Mouse (Mus musculus) hindbrain, embryonic 15.5 days (tissue): Measurements from ENCODE around the gene St7. TPM values are rescaled to one million over a fixed set of nuclear protein-coding genes. Genes with fewer than 3 reads are reported as not detected.

Experiments
- ATAC-seq: fragments of 200-750 bp; cut with Nextera tagmentation; 2 replicates; pipeline ENCODE4 v1.8.0; 2017; ENCODE audit warnings: low read depth, moderate number of reproducible peaks, moderate TSS enrichment; ENCODE audit not compliant: low FRiP score
- H3K27ac ChIP-seq: fragments of 300-500 bp; sonication (generic); replicated peaks from 2 replicates; pipeline ENCODE4 v1.5.1; 2015; ENCODE audit warnings: mild to moderate bottlenecking, inconsistent platforms
- H3K27me3 ChIP-seq: fragments of 300-500 bp; sonication (generic); 2 replicates; pipeline ENCODE4 v1.6.1; 2015; ENCODE audit warnings: control low read depth, inconsistent platforms
- H3K36me3 ChIP-seq: fragments of 300-500 bp; sonication (generic); 2 replicates; pipeline ENCODE4 v1.6.1; 2015; ENCODE audit warnings: control low read depth, inconsistent platforms
- H3K4me1 ChIP-seq: fragments of 300-500 bp; sonication (generic); replicated peaks from 2 replicates; pipeline ENCODE4 v1.6.1; 2015; ENCODE audit warnings: control low read depth, inconsistent platforms
- H3K4me2 ChIP-seq: fragments of 300-500 bp; sonication (generic); 2 replicates; pipeline ENCODE4 v1.6.1; 2015; ENCODE audit warnings: moderate library complexity, mild to moderate bottlenecking, inconsistent platforms
- H3K4me3 ChIP-seq: fragments of 300-500 bp; sonication (generic); 2 replicates; pipeline ENCODE4 v1.5.1; 2015; ENCODE audit warnings: mild to moderate bottlenecking, inconsistent platforms
- H3K9ac ChIP-seq: fragments of 300-500 bp; sonication (generic); 2 replicates; pipeline ENCODE4 v1.6.1; 2015; ENCODE audit warnings: inconsistent platforms
- H3K9me3 ChIP-seq: fragments of 300-500 bp; sonication (generic); 2 replicates; pipeline ENCODE4 v1.6.1; 2016; ENCODE audit warnings: control low read depth, inconsistent platforms
- WGBS: fragments of 180-500 bp; shearing (Covaris S2); methylation state at CpG from one replicate; pipeline ENCODE4 v1.1.7; 2015; 5-methylcytosine and 5-hydroxymethylcytosine counted together
- polyA plus RNA-seq: library from polyadenylated mRNA; unstranded; fragments of >200 nt; fragmentation: Nextera tagmentation; extraction: Ambion mirVana; gene quantifications from 2 replicates; pipeline ENCODE4 v1.2.1, GENCODE M21; 2015

The St7 gene
- polyA plus RNA-seq, 1 experiment from 2014 or later: 54.8 TPM

DNA sequence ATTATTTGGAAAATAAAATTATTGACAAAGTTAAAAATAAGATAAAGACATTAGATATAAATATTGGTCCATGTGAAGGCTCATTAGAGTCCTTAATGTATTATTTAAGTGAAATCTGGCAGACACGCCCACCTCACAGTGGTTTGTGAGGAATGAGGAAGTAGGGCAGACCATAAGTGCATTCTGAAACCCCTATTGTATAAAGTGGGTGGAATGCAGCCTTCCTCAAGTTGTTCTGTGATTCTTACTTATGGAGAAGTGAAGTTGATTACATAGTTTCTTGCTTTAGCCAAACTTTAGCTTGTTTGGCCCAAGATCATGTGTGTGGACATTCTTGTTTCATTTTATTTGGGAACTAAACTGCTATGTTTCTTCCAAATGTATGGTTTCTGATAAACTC lies 144.9 kb downstream of the St7 start:
- 79% methylated on average over 1 of the region's 1 CpGs for WGBS

DNA sequence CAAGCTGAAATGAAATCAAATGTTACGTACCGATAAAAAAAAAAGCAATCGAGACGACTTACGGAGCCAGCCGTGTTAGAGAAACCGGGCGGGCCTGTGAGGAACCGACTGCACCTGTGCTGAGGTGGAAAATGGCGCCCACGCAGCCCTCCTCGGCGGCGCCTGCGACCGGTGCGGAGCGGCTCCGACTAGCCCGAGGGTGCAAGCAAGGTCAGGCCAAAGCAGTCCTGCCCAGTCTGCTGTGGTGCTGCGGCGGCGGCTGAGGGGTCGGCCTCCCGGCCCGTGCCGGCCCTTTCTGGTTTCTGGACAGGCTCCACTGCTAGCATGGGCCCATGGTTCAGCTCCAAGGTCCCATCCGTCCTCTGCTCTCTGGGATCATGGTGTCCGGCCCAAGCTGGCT lies 147.7 kb downstream of the St7 start:
- no peaks in the 10 kb centered on the region for H3K4me1 ChIP-seq
- ATAC-seq: no peak
- 75% methylated on average over 28 of the region's 29 CpGs for WGBS
- peaks cover 4% of the 10 kb centered on the region; the same call in 1 of the 2 replicates for H3K36me3 ChIP-seq
- H3K4me2 ChIP-seq: no peak overlapping the region
- no peak overlapping the region for H3K4me3 ChIP-seq
- no peak overlapping the region for H3K9ac ChIP-seq
- H3K27ac ChIP-seq: no peak overlapping the region
- no peaks in the 10 kb centered on the region for H3K9me3 ChIP-seq
- H3K27me3 ChIP-seq: no peaks in the 10 kb centered on the region

More for the DNA sequence above, 144.9 kb downstream of the St7 start:
- Histone ChIP-seq H3K9ac (no peak overlapping the region), H3K4me2 (no peak overlapping the region), H3K27me3 (no peaks in the 10 kb centered on the region), H3K27ac (no peak overlapping the region), H3K4me3 (no peak overlapping the region), H3K4me1 (no peaks in the 10 kb centered on the region), H3K9me3 (no peaks in the 10 kb centered on the region), H3K36me3 (peaks cover 8% of the 10 kb centered on the region; the same call in 1 of the 2 replicates)
- no peak for ATAC-seq

GRCm38 (mm10) chr6:17842759-17843158 lies 150.0 kb downstream of the St7 start:
- H3K27ac ChIP-seq: no peak overlapping the region
- no peaks in the 10 kb centered on the region for H3K4me1 ChIP-seq
- WGBS: 39% methylated on average over 3 of the region's 3 CpGs
- H3K9me3 ChIP-seq: no peaks in the 10 kb centered on the region
- no peak overlapping the region for H3K4me2 ChIP-seq
- H3K4me3 ChIP-seq: no peak overlapping the region
- H3K36me3 ChIP-seq: peaks cover 11% of the 10 kb centered on the region
- no peak overlapping the region for H3K9ac ChIP-seq
- H3K27me3 ChIP-seq: no peaks in the 10 kb centered on the region
- no peak for ATAC-seq

DNA sequence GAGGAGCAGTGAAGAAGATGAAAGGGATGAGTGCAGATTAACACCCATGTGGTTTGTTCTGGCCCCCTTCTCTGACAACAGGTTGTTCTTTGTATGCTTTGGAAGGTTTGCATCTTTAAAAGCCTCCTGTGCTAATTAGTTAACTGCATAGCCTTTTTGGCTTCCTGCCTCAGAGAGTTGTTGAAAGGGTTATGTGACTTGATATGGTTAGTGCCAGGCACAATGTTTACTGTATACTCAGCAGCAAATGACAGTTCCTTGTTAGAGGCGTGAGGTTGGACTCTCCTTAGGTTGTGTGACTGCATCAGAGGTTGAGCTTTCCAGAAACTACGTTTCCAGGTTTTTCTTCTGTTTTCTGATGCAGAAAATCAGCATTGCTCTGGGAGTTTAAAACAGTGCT lies 158.6 kb downstream of the St7 start:
- ATAC-seq: no peak

DNA sequence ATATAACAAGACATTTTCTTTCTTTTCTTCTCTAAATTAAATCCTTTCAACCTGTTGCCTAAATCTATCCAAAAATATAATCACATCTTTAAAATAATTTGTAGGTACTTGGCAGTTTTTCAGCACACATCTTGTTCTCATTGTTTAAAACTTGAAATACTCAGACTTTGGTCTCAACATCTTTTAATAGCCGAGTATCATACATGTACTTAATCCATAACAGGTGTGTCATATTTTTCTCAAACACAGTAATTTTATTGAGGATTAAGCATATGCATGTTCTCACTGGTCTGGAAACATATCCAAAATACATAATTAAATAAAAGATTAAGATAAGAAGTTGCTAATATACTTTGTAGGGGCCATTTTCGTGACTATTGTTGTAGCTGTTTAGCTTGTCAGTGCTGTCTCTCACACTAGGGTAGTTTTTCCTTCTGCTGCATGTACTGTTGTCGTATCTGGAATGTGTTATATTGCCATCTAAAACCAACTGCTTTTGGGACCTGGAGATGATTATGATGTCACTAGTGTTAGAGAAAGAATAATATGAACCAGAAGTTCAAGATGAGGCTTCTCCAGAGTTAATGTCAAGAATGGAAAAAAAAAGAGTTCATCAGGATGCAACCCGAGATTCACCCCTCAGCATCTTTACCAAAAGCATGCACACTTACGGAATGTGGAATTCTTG lies 161.0 kb downstream of the St7 start:
- Histone ChIP-seq H3K27ac (no peak overlapping the region), H3K9ac (no peak overlapping the region), H3K36me3 (peaks cover 17% of the 10 kb centered on the region), H3K4me3 (no peak overlapping the region), H3K27me3 (no peaks in the 10 kb centered on the region), H3K4me1 (no peaks in the 10 kb centered on the region), H3K4me2 (no peak overlapping the region), H3K9me3 (no peaks in the 10 kb centered on the region)
- no peak for ATAC-seq
- 88% methylated on average over 5 of the region's 5 CpGs for WGBS

More for the DNA sequence above, 158.6 kb downstream of the St7 start:
- 76% methylated on average over 2 of the region's 2 CpGs for WGBS
- Histone ChIP-seq H3K4me2 (no peak overlapping the region), H3K36me3 (peaks cover 20% of the 10 kb centered on the region), H3K4me3 (no peak overlapping the region), H3K27ac (no peak overlapping the region), H3K9ac (no peak overlapping the region), H3K9me3 (no peaks in the 10 kb centered on the region), H3K27me3 (no peaks in the 10 kb centered on the region), H3K4me1 (no peaks in the 10 kb centered on the region)

GRCm38 (mm10) chr6:17855616-17856015 lies 162.9 kb downstream of the St7 start:
- 94% methylated on average over 2 of the region's 2 CpGs for WGBS
- ATAC-seq: no peak

GRCm38 (mm10) chr6:17859564-17859963 lies 166.8 kb downstream of the St7 start:
- no peaks in the 10 kb centered on the region for H3K9me3 ChIP-seq
- H3K4me3 ChIP-seq: no peak overlapping the region
- 92% methylated on average over 1 of the region's 1 CpGs for WGBS
- no peak overlapping the region for H3K9ac ChIP-seq
- H3K4me2 ChIP-seq: no peak overlapping the region
- no peaks in the 10 kb centered on the region for H3K27me3 ChIP-seq
- no peak overlapping the region for H3K27ac ChIP-seq
- ATAC-seq: no peak
- peaks cover 24% of the 10 kb centered on the region for H3K36me3 ChIP-seq
- H3K4me1 ChIP-seq: no peaks in the 10 kb centered on the region

More at GRCm38 (mm10) chr6:17855616-17856015, 162.9 kb downstream of the St7 start:
- H3K4me2 ChIP-seq: no peak overlapping the region
- no peaks in the 10 kb centered on the region for H3K4me1 ChIP-seq
- H3K4me3 ChIP-seq: no peak overlapping the region
- no peaks in the 10 kb centered on the region for H3K9me3 ChIP-seq
- no peak overlapping the region for H3K9ac ChIP-seq
- H3K27ac ChIP-seq: no peak overlapping the region
- H3K36me3 ChIP-seq: peaks cover 22% of the 10 kb centered on the region
- no peaks in the 10 kb centered on the region for H3K27me3 ChIP-seq

DNA sequence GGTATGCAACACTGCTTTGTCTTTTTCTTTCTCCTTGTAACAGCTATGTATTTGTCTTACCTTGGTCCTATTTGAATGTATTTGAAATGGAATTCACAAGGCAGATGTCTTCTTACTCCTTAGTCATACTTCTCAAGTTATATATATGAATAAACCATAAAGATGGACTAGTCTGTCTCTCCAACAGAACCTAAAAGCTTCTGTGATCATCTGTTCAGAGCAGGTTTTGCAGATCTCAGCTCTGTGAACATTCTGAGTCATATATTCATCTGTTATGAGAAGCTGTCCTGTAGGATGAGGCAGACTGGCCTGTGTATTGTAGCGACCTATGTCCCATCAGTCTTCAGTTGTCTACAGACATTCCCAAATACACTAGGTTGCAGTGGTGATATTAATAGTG lies 167.7 kb downstream of the St7 start:
- no peak overlapping the region for H3K27ac ChIP-seq
- H3K4me3 ChIP-seq: no peak overlapping the region
- H3K9ac ChIP-seq: no peak overlapping the region
- H3K36me3 ChIP-seq: peaks cover 21% of the 10 kb centered on the region; the same call in 1 of the 2 replicates
- no peak overlapping the region for H3K4me2 ChIP-seq
- 89% methylated on average over 1 of the region's 1 CpGs for WGBS
- no peaks in the 10 kb centered on the region for H3K9me3 ChIP-seq
- ATAC-seq: no peak
- H3K4me1 ChIP-seq: no peaks in the 10 kb centered on the region
- H3K27me3 ChIP-seq: no peaks in the 10 kb centered on the region

- no peak overlapping the region for H3K4me2 ChIP-seq
- no peak overlapping the region for H3K9ac ChIP-seq
- H3K27ac ChIP-seq: no peak overlapping the region
- 54% methylated on average over 1 of the region's 1 CpGs for WGBS
- peaks cover 26% of the 10 kb centered on the region for H3K36me3 ChIP-seq
- no peaks in the 10 kb centered on the region for H3K27me3 ChIP-seq
- no peaks in the 10 kb centered on the region for H3K9me3 ChIP-seq
- ATAC-seq: no peak
- 0 out of 2 replicates have a peak, but pooled peaks cover 3% of the 10 kb centered on the region for H3K4me1 ChIP-seq
- H3K4me3 ChIP-seq: no peak overlapping the region
Measured at GRCm38 (mm10) chr6:17867796-17868195, 175.1 kb downstream of the St7 start.

- Histone ChIP-seq H3K4me2 (no peak overlapping the region), H3K36me3 (peaks cover 21% of the 10 kb centered on the region), H3K27ac (no peak overlapping the region), H3K4me3 (no peak overlapping the region), H3K9ac (no peak overlapping the region), H3K4me1 (peaks cover 17% of the 10 kb centered on the region), H3K27me3 (no peaks in the 10 kb centered on the region), H3K9me3 (no peaks in the 10 kb centered on the region)
- ATAC-seq: no peak
- 83% methylated on average over 3 of the region's 3 CpGs for WGBS
Measured at GRCm38 (mm10) chr6:17871831-17872372, 179.2 kb downstream of the St7 start.

GRCm38 (mm10) chr6:17875606-17876005 lies 182.9 kb downstream of the St7 start:
- 56% methylated on average over 7 of the region's 7 CpGs for WGBS
- H3K27ac ChIP-seq: peak overlapping the region; percentile 75
- H3K9ac ChIP-seq: no peak overlapping the region
- H3K4me2 ChIP-seq: no peak overlapping the region
- peaks cover 17% of the 10 kb centered on the region for H3K4me1 ChIP-seq
- H3K9me3 ChIP-seq: no peaks in the 10 kb centered on the region
- peaks cover 6% of the 10 kb centered on the region; the same call in 1 of the 2 replicates for H3K36me3 ChIP-seq
- ATAC-seq: peak; percentile 31; the same call in 1 of the 2 replicates
- H3K4me3 ChIP-seq: no peak overlapping the region
- no peaks in the 10 kb centered on the region for H3K27me3 ChIP-seq

DNA sequence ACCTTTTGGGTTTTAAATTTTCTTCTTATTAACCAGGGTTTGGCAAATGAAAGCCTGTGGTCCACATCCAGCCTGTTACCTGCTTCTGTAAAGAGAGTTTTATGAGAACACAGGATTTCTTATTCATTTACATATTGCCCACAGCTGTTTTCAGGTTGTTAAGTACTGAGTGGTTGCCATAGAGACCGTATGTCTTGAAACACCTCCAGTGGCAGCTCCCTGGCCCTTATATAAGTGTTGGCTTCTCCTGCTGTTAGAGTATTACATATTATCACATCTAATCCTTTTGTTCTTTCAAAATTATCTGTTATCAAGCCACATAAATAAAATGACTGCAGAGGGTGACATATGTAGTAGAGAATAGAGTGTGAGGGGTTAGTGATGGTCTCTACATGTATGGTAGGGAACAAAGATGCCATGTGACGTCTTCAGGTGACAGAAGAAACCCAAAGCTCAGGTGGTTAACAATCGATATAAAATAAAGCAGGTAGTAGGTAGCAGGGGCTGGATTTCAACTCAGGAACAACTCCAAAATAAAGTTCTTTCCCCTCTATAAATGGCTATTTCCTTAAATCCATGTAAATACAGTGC lies 183.4 kb downstream of the St7 start:
- no peak overlapping the region for H3K9ac ChIP-seq
- peak overlapping the region; percentile 75; the same call in 1 of the 2 replicates for H3K27ac ChIP-seq
- H3K27me3 ChIP-seq: no peaks in the 10 kb centered on the region
- peaks cover 17% of the 10 kb centered on the region for H3K4me1 ChIP-seq
- peak; percentile 53; the same call in 1 of the 2 replicates for ATAC-seq
- no peaks in the 10 kb centered on the region for H3K9me3 ChIP-seq
- no peak overlapping the region for H3K4me2 ChIP-seq
- 74% methylated on average over 3 of the region's 3 CpGs for WGBS
- H3K4me3 ChIP-seq: no peak overlapping the region
- peaks cover 6% of the 10 kb centered on the region; the same call in 1 of the 2 replicates for H3K36me3 ChIP-seq
